Comparison of ENCODE assay signal across 24 mouse cellular contexts in the genomic region with DNA sequence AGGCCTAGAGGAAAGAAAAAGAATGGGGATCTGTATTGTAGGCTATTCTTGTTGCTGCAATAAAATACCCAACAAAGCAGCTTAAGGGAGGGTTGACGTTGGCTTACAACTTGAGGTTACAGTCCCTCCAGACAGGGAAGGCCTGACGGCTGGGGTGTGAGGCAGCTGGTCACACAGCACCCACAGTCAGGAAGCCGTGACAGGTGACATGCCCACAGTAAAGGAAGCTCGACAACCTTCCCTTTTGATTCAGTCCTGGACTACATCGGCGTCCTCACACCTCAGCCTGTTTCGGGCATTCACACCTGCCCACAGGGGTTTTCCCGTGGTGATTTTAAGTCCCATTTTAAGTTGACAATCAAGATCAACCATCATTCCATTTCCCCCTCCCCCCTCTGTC. TPM values are rescaled to one million over a fixed set of nuclear protein-coding genes. Genes with fewer than 3 reads are reported as not detected.
DNase-seq lines count a peak whose midpoint lies in the region; TF ChIP-seq lines count a peak whose summit lies in the region.
"Had no signal": no experiment of that assay in that cellular context is flagged by ENCODE, and none has a peak within 500 bp of the region (broad histone marks: within the 10 kb centered on the region; RNA-seq: fewer than 3 reads in every experiment).

No protein-coding gene starts in this region.

- no peak for TF ChIP-seq POLR2A in thymus, adult 2 months (IDR thresholded peaks at IDR 0.05; ENCODE audit: control insufficient read depth, extremely low read depth, insufficient read depth, low read length, poor library complexity)
- TF ChIP-seq POLR2A in myocyte (IDR thresholded peaks at IDR 0.05; ENCODE audit: insufficient read length, low read depth) = no peak

- H3K9me3 ChIP-seq in hindbrain, embryonic 10.5 days = no peaks in the 10 kb centered on the region
- H3K9me3 ChIP-seq: embryonic facial prominence, embryonic 13.5 days; embryonic facial prominence, embryonic 15.5 days; forebrain, embryonic 10.5 days; forebrain, embryonic 12.5 days; G1E had no signal

- no peaks in the 10 kb centered on the region for H3K36me3 ChIP-seq in thymus, adult 2 months (ENCODE audit: control insufficient read depth, insufficient read depth, low read length)
- no peaks in the 10 kb centered on the region for H3K36me3 ChIP-seq in myocyte (ENCODE audit: control insufficient read depth, insufficient read depth)
- H3K36me3 ChIP-seq in hindbrain, embryonic 10.5 days = no peaks in the 10 kb centered on the region
- H3K36me3 ChIP-seq: embryonic facial prominence, embryonic 13.5 days; embryonic facial prominence, embryonic 15.5 days; forebrain, embryonic 10.5 days; forebrain, embryonic 12.5 days; G1E had no signal

- 9% methylated on average over 8 of the region's 8 CpGs for WGBS in thymus, adult 2 months
- 90% methylated on average over 8 of the region's 8 CpGs for WGBS in hindbrain, embryonic 10.5 days

- no peaks in the 10 kb centered on the region; the same call in 1 of the 2 replicates for H3K4me1 ChIP-seq in thymus, adult 2 months (replicated peaks; ENCODE audit: control insufficient read depth, insufficient read depth, low read length)
- peaks cover 5% of the 10 kb centered on the region; the same call in 1 of the 2 replicates for H3K4me1 ChIP-seq in hindbrain, embryonic 10.5 days (replicated peaks)
- H3K4me1 ChIP-seq: embryonic facial prominence, embryonic 13.5 days; forebrain, embryonic 10.5 days; forebrain, embryonic 12.5 days had no signal

- H3K79me2 ChIP-seq in myocyte (ENCODE audit: control insufficient read depth, insufficient read depth) = peaks cover 21% of the 10 kb centered on the region

- TF ChIP-seq CTCF in thymus, adult 2 months (IDR thresholded peaks at IDR 0.05; ENCODE audit: borderline replicate concordance, control insufficient read depth, extremely low read depth, insufficient read depth, low read length, poor library complexity) = no peak

- no peak overlapping the region for H3K27ac ChIP-seq in thymus, adult 2 months (ENCODE audit: control insufficient read depth, insufficient read depth, low read length)
- no peak overlapping the region for H3K27ac ChIP-seq in hindbrain, embryonic 10.5 days
- H3K27ac ChIP-seq: embryonic facial prominence, embryonic 13.5 days; embryonic facial prominence, embryonic 15.5 days; forebrain, embryonic 10.5 days; forebrain, embryonic 12.5 days had no signal

- DNase-seq in thymus, postnatal 4 days = peak; percentile 21
- DNase-seq in thymus, adult 2 months = no peak
- peak; percentile 12 for DNase-seq in T-cell, adult 2 months (ENCODE audit: low spot score)
- DNase-seq in kidney, adult 8-10 months = no peak
- no peak for DNase-seq in right cerebral cortex, postnatal 4 days
- no peak for DNase-seq in hindbrain, embryonic 10.5 days (ENCODE audit: low spot score)
- DNase-seq: adrenal gland, adult 2 months; adrenal gland, postnatal 10 days; adrenal gland, postnatal 25 days; cerebellum, adult 11 months; cerebellum, adult 18-20 months; cerebellum, adult 8-10 months; cerebellum, adult 9-11 months; cerebellum, postnatal 14 days; cerebellum, postnatal 36 days; embryo, embryonic 11 days had no signal

- no peaks in the 10 kb centered on the region for H3K27me3 ChIP-seq in thymus, adult 2 months (ENCODE audit: control insufficient read depth, insufficient read depth, low read length)
- H3K27me3 ChIP-seq in myocyte (ENCODE audit: control insufficient read depth, insufficient read depth, insufficient read length) = no peaks in the 10 kb centered on the region
- no peaks in the 10 kb centered on the region for H3K27me3 ChIP-seq in hindbrain, embryonic 10.5 days (ENCODE audit: insufficient read depth, poor library complexity, severe bottlenecking)
- H3K27me3 ChIP-seq: embryonic facial prominence, embryonic 13.5 days; embryonic facial prominence, embryonic 15.5 days; forebrain, embryonic 12.5 days; Patski had no signal

- no peak overlapping the region for H3ac ChIP-seq in myocyte (ENCODE audit: control insufficient read depth, insufficient read length)

- H3K4me3 ChIP-seq in thymus, adult 2 months (ENCODE audit: control insufficient read depth, insufficient read depth, low read length) = no peak overlapping the region
- H3K4me3 ChIP-seq in myocyte = no peak overlapping the region
- H3K4me3 ChIP-seq in hindbrain, embryonic 10.5 days = no peak overlapping the region
- H3K4me3 ChIP-seq: embryonic facial prominence, embryonic 13.5 days; embryonic facial prominence, embryonic 15.5 days; erythroblast, embryonic 14.5 days; forebrain, embryonic 10.5 days; forebrain, embryonic 12.5 days had no signal

- no peak overlapping the region for H3K4me2 ChIP-seq in myocyte (ENCODE audit: low read depth)
- H3K4me2 ChIP-seq: embryonic facial prominence, embryonic 13.5 days; embryonic facial prominence, embryonic 15.5 days; forebrain, embryonic 12.5 days had no signal

TF ChIP-seq in myocyte, 11 proteins besides CTCF, POLR2A, EP300 and RAD21:
- TF ChIP-seq REST (IDR thresholded peaks at IDR 0.05; ENCODE audit: insufficient read depth, insufficient read length) (no peak), MYOG (IDR thresholded peaks at IDR 0.05; ENCODE audit: control insufficient read depth in 1 of 3, insufficient read depth in 1 of 3, insufficient read length in 2 of 3, low read depth in 2 of 3) (peak in 2 of 3 experiments; percentile 53 to 81), TCF12 (IDR thresholded peaks at IDR 0.05; ENCODE audit: insufficient read depth, poor library complexity, severe bottlenecking) (no peak), SRF (IDR thresholded peaks at IDR 0.05; ENCODE audit: control insufficient read depth, insufficient read length, low read depth) (no peak), POLR2AphosphoS2 (IDR thresholded peaks at IDR 0.05; ENCODE audit: insufficient read length, low read depth) (no peak), CEBPB (IDR thresholded peaks at IDR 0.05; ENCODE audit: insufficient read depth, poor library complexity, severe bottlenecking) (no peak), MYOD1 (IDR thresholded peaks at IDR 0.05; ENCODE audit: control insufficient read depth in 1 of 3, insufficient read length in 2 of 3, low read depth in 2 of 3) (peak in 2 of 3 experiments; percentile 66 to 91), E2F4 (IDR thresholded peaks at IDR 0.05; ENCODE audit: insufficient read depth) (no peak), TCF3 (IDR thresholded peaks at IDR 0.05; ENCODE audit: insufficient read length, low read depth) (peak; percentile 45), MAX (IDR thresholded peaks at IDR 0.05; ENCODE audit: low read depth) (no peak), USF1 (IDR thresholded peaks at IDR 0.05; ENCODE audit: low read depth) (no peak)

RNA-seq across cellular contexts. Expression of gene Dst, which starts 34.6 kb away (rescaled TPM):
- 23.1 and 24.2 TPM in 2 replicates for polyA plus RNA-seq in thymus, adult 2 months (2012; rRNA removed)
- polyA plus RNA-seq in myocyte (2012; fragmentation: generic; extraction: Trizol) = 49.7 TPM
- polyA plus RNA-seq in hindbrain, embryonic 10.5 days (2016; fragmentation: Nextera tagmentation; extraction: Ambion mirVana) = 24.9 and 25.9 TPM in 2 replicates
- polyA plus RNA-seq: G1E had no signal

RNA-seq across cellular contexts. Expression of gene Bend6, which starts 35.0 kb away (rescaled TPM):
- 0.41 and 0.55 TPM in 2 replicates for polyA plus RNA-seq in thymus, adult 2 months (2012; rRNA removed)
- 3.8 TPM for polyA plus RNA-seq in myocyte (2012; fragmentation: generic; extraction: Trizol)
- polyA plus RNA-seq in hindbrain, embryonic 10.5 days (2016; fragmentation: Nextera tagmentation; extraction: Ambion mirVana) = 1.4 and 2.2 TPM in 2 replicates
- polyA plus RNA-seq: erythroblast, embryonic 14.5 days; G1E had no signal

Comparison
In these comparisons a context has a peak if more than half of its experiments do, and no peak if none do; other contexts are left out.
1. DNase-seq: peak in thymus, postnatal 4 days (single experiment) and T-cell, adult 2 months (single experiment); none in thymus, adult 2 months (single experiment), kidney, adult 8-10 months (0 of 2), right cerebral cortex, postnatal 4 days (single experiment) and hindbrain, embryonic 10.5 days (single experiment).